Mouse (Mus musculus): ENCODE measurements around the gene Hoxa10. TPM values are rescaled to one million over a fixed set of nuclear protein-coding genes. Genes with fewer than 3 reads are reported as not detected.

Gene Hoxa10
- polyA plus RNA-seq, 1 experiment from 2014 or later, result not detected

DNA sequence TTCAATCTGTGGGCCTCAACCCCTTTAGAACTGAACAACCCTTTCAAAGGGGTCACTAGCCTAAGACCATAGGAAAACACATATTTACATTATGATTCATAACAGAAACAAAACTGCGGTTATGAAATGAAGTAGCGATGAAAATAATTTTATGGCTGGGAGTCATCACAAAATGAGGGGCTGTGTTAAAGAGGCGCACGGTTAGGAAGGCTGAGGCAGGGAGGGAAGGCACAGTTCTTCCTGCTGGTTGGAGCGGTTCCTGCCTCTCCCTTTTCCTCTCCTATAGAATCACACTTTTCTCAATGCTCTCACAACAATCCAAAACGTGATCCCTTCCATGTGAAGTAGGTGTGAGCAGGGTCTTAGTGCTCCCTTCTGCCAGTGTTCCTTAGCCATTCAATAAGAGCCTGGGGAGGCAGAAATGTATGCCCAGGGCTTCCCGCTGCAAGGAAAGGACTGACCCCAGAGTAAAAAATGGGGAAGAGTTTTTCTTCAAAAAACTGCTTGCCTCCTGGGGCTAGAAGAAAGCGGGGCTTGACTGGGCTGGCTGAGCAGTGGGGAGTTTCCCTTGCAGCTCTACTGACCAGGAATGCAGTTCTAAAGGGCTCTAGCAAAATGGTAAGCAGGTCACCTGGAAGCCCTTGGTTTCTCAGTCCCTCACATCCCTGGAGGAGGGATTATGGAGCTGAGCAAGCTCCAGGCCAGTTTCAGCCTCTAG, 35.1 kb upstream of the Hoxa10 start:
- Histone ChIP-seq H3K4me3 (ENCODE audit: low read depth, low read length) (no peak overlapping the region), H3K36me3 (ENCODE audit: insufficient read depth, low read length) (no peaks in the 10 kb centered on the region), H3K27ac (ENCODE audit: low read length) (no peak overlapping the region), H3K9ac (replicated peaks; ENCODE audit: low read depth) (no peak overlapping the region), H3K4me1 (ENCODE audit: insufficient read depth, low read depth, low read length) (no peaks in the 10 kb centered on the region), H3K27me3 (replicated peaks; ENCODE audit: insufficient read depth, low read length) (peaks cover 70% of the 10 kb centered on the region), H3K9me3 (ENCODE audit: low read length) (no peaks in the 10 kb centered on the region), H3K4me2 (replicated peaks; ENCODE audit: low read depth, low read length) (no peak overlapping the region)
- DNase-seq (ENCODE audit: low spot score) (no peak), ATAC-seq (no peak)
- TF ChIP-seq CTCF (IDR thresholded peaks at IDR 0.05) (no peak), EP300 (IDR thresholded peaks at IDR 0.05) (no peak)
- 17% methylated on average over 8 of the region's 8 CpGs for WGBS

GRCm38 (mm10) chr6:52274576-52274975, 33.9 kb upstream of the Hoxa10 start:
- DNase-seq (ENCODE audit: low spot score), result no peak
- no peak overlapping the region for H3K27ac ChIP-seq (ENCODE audit: low read length)
- no peaks in the 10 kb centered on the region for H3K36me3 ChIP-seq (ENCODE audit: insufficient read depth, low read length)
- no peak overlapping the region for H3K4me3 ChIP-seq (ENCODE audit: low read depth, low read length)
- no peaks in the 10 kb centered on the region for H3K4me1 ChIP-seq (ENCODE audit: insufficient read depth, low read depth, low read length)
- TF ChIP-seq CTCF (IDR thresholded peaks at IDR 0.05) (no peak), EP300 (IDR thresholded peaks at IDR 0.05) (no peak)
- H3K27me3 ChIP-seq (replicated peaks; ENCODE audit: insufficient read depth, low read length), result peaks cover 81% of the 10 kb centered on the region
- no peak for ATAC-seq
- H3K9me3 ChIP-seq (ENCODE audit: low read length), result no peaks in the 10 kb centered on the region
- no peak overlapping the region for H3K4me2 ChIP-seq (replicated peaks; ENCODE audit: low read depth, low read length)
- no peak overlapping the region for H3K9ac ChIP-seq (replicated peaks; ENCODE audit: low read depth)
- WGBS, result 5% methylated on average over 11 of the region's 11 CpGs

DNA sequence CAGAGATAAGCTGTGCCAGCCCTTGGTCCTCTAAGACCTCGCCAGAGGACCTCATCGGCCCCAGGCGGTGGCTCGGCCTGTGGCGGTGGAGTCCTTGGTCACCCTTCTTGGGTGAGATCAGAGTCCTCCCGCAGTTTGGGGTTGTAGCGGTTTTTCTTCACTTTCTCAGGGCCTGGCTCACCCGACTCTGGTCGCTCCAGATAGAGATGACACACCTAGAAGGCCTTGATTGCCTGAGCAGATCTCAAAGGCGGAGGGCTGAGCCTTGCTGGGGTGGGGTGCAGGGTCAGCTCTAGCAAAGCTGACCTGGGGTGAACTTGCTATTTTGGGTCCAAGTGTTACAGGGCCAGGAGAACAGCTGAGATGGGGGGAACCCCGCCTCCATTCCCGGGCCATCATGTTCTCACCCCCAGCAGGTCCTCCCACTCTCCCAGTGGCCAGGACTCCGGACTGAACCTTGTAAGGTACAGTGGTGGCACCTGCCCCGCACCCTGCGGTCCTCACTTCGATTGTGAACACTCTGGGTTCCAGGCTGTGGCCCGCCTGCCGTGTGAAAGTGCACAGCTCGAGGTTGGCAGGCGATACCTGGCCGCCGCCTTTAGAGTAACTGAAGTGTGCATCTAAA, 33.1 kb upstream of the Hoxa10 start:
- H3K4me2 ChIP-seq (replicated peaks; ENCODE audit: low read depth, low read length), result no peak overlapping the region
- no peaks in the 10 kb centered on the region for H3K36me3 ChIP-seq (ENCODE audit: insufficient read depth, low read length)
- no peak overlapping the region for H3K9ac ChIP-seq (replicated peaks; ENCODE audit: low read depth)
- H3K4me1 ChIP-seq (ENCODE audit: insufficient read depth, low read depth, low read length), result no peaks in the 10 kb centered on the region
- peaks cover 87% of the 10 kb centered on the region for H3K27me3 ChIP-seq (replicated peaks; ENCODE audit: insufficient read depth, low read length)
- H3K27ac ChIP-seq (ENCODE audit: low read length), result no peak overlapping the region
- ATAC-seq, result no peak
- no peaks in the 10 kb centered on the region for H3K9me3 ChIP-seq (ENCODE audit: low read length)
- no peak for TF ChIP-seq EP300 (IDR thresholded peaks at IDR 0.05)
- no peak for TF ChIP-seq CTCF (IDR thresholded peaks at IDR 0.05)
- no peak overlapping the region for H3K4me3 ChIP-seq (ENCODE audit: low read depth, low read length)
- WGBS, result 7% methylated on average over 22 of the region's 22 CpGs
- DNase-seq (ENCODE audit: low spot score), result no peak

DNA sequence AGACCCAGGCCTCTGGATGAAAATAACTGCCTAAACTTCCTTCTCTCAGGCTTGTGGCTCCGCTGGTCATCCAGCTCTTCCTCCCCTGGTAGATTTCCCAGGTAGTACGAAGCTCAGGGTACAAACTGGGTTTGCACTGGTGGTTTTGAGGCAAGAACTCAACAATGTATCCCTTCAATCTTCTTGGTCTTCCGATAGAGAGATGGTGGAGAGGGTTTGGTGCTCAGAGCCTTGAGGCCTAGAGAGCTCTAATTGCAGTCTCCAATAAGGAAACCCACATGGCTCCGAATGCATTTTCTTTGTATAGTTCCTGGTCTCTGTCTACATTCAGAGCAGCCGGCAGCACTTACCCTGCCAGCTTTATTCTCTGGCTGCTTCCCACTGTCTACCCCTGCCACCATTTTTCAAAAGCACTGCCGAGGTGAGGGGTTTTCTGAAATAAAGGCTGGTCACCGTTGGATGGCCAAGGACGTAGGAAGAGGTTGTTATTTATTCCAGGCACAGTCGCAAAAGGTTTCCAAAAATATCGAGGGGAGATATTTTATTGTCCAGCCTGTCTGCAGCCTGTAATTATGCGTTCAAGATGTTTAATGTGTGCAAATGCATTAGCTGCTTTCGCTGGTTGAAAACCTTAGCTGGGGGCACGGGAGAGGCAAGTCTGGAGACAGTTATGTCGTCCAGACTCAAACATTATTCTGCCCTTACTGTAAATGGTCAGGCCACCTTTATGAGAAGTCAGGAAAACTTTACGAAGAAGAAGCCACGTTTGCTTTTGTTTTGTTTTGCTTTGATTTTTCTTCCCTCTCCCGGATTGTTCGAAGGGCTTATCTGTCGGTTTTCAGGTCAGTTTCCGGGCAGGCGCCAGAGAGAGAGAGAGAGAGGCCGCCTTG, 32.4 kb upstream of the Hoxa10 start:
- H3K9ac ChIP-seq (replicated peaks; ENCODE audit: low read depth), result no peak overlapping the region
- DNase-seq (ENCODE audit: low spot score) (no peak), ATAC-seq (no peak)
- WGBS, result 19% methylated on average over 22 of the region's 22 CpGs
- H3K4me3 ChIP-seq (ENCODE audit: low read depth, low read length), result no peak overlapping the region
- H3K4me2 ChIP-seq (replicated peaks; ENCODE audit: low read depth, low read length), result no peak overlapping the region
- no peaks in the 10 kb centered on the region for H3K9me3 ChIP-seq (ENCODE audit: low read length)
- H3K4me1 ChIP-seq (ENCODE audit: insufficient read depth, low read depth, low read length), result no peaks in the 10 kb centered on the region
- H3K27me3 ChIP-seq (replicated peaks; ENCODE audit: insufficient read depth, low read length), result peaks cover 94% of the 10 kb centered on the region
- TF ChIP-seq CTCF (IDR thresholded peaks at IDR 0.05), result no peak
- no peak for TF ChIP-seq EP300 (IDR thresholded peaks at IDR 0.05)
- no peak overlapping the region for H3K27ac ChIP-seq (ENCODE audit: low read length)
- no peaks in the 10 kb centered on the region for H3K36me3 ChIP-seq (ENCODE audit: insufficient read depth, low read length)

GRCm38 (mm10) chr6:52270494-52271480, 30.1 kb upstream of the Hoxa10 start:
- TF ChIP-seq CTCF (IDR thresholded peaks at IDR 0.05) (peak; percentile 79), EP300 (IDR thresholded peaks at IDR 0.05) (no peak)
- ATAC-seq (peak; percentile 46; the same call in 1 of the 2 replicates), DNase-seq (ENCODE audit: low spot score) (peak; percentile 68)
- Histone ChIP-seq H3K4me3 (ENCODE audit: low read depth, low read length) (no peak overlapping the region), H3K36me3 (ENCODE audit: insufficient read depth, low read length) (no peaks in the 10 kb centered on the region), H3K9ac (replicated peaks; ENCODE audit: low read depth) (no peak overlapping the region), H3K27me3 (replicated peaks; ENCODE audit: insufficient read depth, low read length) (peaks cover 92% of the 10 kb centered on the region), H3K4me2 (replicated peaks; ENCODE audit: low read depth, low read length) (no peak overlapping the region), H3K4me1 (ENCODE audit: insufficient read depth, low read depth, low read length) (no peaks in the 10 kb centered on the region), H3K27ac (ENCODE audit: low read length) (no peak overlapping the region), H3K9me3 (ENCODE audit: low read length) (no peaks in the 10 kb centered on the region)
- WGBS, result 9% methylated on average over 23 of the region's 23 CpGs
